Mouse (Mus musculus): Measurements from ENCODE around the gene Stk38. TPM values are rescaled to one million over a fixed set of nuclear protein-coding genes. Genes with fewer than 3 reads are reported as not detected.
"Not testable (repeated sequence)": the region's sequence is repeated elsewhere in the genome, so short reads cannot be mapped to it uniquely, and the experiment has no call there.

Gene Stk38
- polyA plus RNA-seq, 1 experiment from 2014 or later: 113 TPM

DNA sequence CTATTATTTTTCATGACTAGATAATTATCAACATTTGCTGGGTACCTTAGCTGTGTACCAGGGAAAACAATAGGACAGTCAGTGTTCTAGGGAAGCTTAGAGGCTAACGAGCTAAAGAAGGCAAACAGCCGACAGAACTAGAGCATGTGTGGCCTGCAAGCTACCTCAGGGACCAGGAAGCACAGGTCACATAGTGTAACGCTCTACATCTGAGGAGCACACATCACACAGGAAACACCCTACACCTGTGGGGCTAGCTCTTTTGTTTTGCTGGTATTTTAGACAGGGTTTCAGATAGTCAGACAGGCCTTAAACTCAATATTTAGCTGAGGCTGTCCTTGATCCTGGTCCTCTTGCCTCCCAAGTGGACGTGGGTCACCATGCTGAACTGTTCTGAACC lies 13.2 kb downstream of the Stk38 start:
- Histone ChIP-seq H3K4me2 (no peak overlapping the region), H3K27ac (replicated peaks) (no peak overlapping the region), H3K4me3 (no peak overlapping the region), H3K9me3 (no peaks in the 10 kb centered on the region), H3K4me1 (replicated peaks) (no peaks in the 10 kb centered on the region), H3K9ac (no peak overlapping the region), H3K27me3 (no peaks in the 10 kb centered on the region), H3K36me3 (peaks cover 72% of the 10 kb centered on the region)
- WGBS: 93% methylated on average over 4 of the region's 4 CpGs
- ATAC-seq (ENCODE audit: low read depth): no peak

DNA sequence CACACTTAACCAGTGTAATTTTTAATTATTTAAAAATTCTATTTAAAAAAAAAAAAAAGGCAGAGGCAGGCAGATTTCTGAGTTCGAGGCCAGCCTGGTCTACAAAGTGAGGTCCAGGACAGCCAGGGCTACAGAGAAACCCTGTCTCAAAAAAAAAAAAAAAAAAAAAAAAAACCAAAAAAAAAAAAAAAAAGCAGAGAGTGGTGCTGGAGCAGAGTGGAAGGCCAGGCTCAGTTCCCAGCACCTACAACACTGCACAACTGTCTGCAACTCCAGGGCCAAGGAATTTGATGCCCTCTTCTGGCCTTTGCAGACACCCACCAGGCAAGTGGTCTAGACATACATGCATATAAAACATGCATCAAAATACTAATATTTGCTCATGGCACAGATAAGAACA lies 14.8 kb downstream of the Stk38 start:
- H3K4me1 ChIP-seq (replicated peaks); H3K9me3 ChIP-seq; H3K27ac ChIP-seq (replicated peaks); H3K4me3 ChIP-seq; H3K4me2 ChIP-seq; ATAC-seq (ENCODE audit: low read depth); H3K27me3 ChIP-seq; H3K9ac ChIP-seq: not testable (repeated sequence)
- WGBS: 100% methylated on average over 1 of the region's 1 CpGs
- H3K36me3 ChIP-seq: peaks cover 72% of the 10 kb centered on the region

DNA sequence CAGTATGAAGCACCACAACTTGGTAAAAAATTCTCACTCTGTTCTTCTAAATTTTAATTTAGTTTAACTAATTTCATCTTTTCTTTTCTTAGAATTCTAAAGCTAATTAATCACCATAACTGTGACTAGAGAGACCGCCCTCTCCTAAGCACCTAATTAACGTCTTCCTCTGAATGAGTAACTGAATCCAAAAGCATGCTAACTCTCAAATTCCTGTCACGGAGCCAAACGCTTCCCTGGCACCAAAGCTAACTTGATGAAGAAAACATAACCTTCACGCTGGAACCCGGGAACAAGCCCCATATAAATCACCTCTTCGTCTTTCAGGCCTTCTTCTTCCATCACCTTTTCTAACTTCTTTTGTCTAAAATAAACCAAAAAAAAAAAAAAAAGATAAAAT lies 15.7 kb downstream of the Stk38 start:
- Histone ChIP-seq H3K4me1 (replicated peaks) (no peaks in the 10 kb centered on the region), H3K27me3 (no peaks in the 10 kb centered on the region), H3K36me3 (peaks cover 73% of the 10 kb centered on the region), H3K27ac (replicated peaks) (no peak overlapping the region), H3K4me2 (no peak overlapping the region), H3K9me3 (no peaks in the 10 kb centered on the region), H3K9ac (no peak overlapping the region), H3K4me3 (no peak overlapping the region)
- WGBS: 46% methylated on average over 7 of the region's 7 CpGs
- ATAC-seq (ENCODE audit: low read depth): no peak

DNA sequence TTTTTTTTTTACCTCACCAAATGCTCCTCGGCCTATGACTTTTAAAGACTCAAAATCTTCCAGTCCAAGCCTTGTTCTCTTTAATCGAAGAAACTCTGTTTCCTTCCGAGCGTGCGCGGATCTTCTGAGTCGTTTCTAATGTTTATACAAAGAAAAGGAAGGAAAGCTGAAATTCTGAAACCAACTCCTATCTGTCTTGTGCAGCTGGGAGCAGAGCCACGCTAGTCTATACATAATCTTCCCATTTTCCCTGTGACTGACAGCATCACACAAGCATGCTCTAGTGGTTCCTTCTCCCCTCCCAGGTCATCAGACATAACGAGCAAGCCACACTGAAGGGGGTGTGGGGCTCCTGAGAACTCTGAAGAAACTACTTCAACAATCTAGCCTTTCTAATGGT lies 16.5 kb downstream of the Stk38 start:
- 90% methylated on average over 9 of the region's 9 CpGs for WGBS
- H3K4me3 ChIP-seq: no peak overlapping the region

DNA sequence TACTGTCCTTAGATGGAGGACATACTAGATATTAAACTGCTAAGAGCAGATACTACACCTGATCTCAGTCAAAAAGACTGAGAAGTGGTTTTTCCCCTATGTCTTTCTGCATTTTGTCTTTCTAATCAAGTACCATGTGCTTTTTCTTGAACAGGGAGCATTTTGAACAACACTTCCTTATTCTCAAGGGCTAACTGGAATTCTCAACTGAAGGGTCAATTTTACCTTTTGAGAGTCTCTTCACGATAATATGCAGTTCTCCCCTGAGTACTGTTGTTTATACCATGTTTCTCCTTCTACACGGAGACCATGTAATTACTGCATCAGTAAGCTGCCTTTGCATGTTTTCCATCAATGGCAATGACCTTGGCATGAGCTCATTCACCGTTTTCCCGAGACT lies 17.7 kb downstream of the Stk38 start:
- no peak overlapping the region for H3K27ac ChIP-seq (replicated peaks)
- H3K4me2 ChIP-seq: no peak overlapping the region
- H3K27me3 ChIP-seq: no peaks in the 10 kb centered on the region
- no peak overlapping the region for H3K4me3 ChIP-seq
- no peaks in the 10 kb centered on the region for H3K9me3 ChIP-seq
- peaks cover 78% of the 10 kb centered on the region for H3K36me3 ChIP-seq
- ATAC-seq (ENCODE audit: low read depth): no peak
- H3K9ac ChIP-seq: no peak overlapping the region
- H3K4me1 ChIP-seq (replicated peaks): no peaks in the 10 kb centered on the region
- WGBS: 78% methylated on average over 4 of the region's 4 CpGs

More for the DNA sequence above, 16.5 kb downstream of the Stk38 start:
- Histone ChIP-seq H3K27me3 (no peaks in the 10 kb centered on the region), H3K9me3 (no peaks in the 10 kb centered on the region), H3K4me2 (no peak overlapping the region), H3K4me1 (replicated peaks) (no peaks in the 10 kb centered on the region), H3K9ac (no peak overlapping the region), H3K36me3 (peaks cover 73% of the 10 kb centered on the region), H3K27ac (replicated peaks) (no peak overlapping the region)
- ATAC-seq (ENCODE audit: low read depth): no peak

DNA sequence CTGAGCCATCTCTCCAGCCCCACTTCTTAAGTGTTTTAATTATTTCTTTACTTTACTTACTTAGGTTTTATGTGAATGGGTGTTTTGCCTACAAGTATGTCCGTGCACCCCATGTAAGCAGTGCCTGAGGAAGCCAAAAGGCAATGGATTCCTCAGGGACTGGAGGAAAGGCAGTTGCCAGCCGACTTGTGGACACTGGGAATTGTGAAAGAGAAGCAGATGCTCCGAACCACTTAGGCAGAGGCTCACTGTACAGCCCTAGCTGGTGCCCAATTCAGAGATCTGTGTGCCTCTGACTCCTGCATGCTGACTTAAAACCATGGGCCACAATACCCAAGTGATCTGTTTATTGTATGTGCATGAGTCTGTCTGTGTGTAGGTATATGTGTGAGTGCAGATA lies 18.8 kb downstream of the Stk38 start:
- 85% methylated on average over 3 of the region's 3 CpGs for WGBS
- Histone ChIP-seq H3K9me3 (no peaks in the 10 kb centered on the region), H3K4me3 (no peak overlapping the region), H3K4me2 (no peak overlapping the region), H3K36me3 (peaks cover 81% of the 10 kb centered on the region), H3K27ac (replicated peaks) (no peak overlapping the region), H3K27me3 (no peaks in the 10 kb centered on the region), H3K9ac (no peak overlapping the region), H3K4me1 (replicated peaks) (no peaks in the 10 kb centered on the region)
- ATAC-seq (ENCODE audit: low read depth): no peak

DNA sequence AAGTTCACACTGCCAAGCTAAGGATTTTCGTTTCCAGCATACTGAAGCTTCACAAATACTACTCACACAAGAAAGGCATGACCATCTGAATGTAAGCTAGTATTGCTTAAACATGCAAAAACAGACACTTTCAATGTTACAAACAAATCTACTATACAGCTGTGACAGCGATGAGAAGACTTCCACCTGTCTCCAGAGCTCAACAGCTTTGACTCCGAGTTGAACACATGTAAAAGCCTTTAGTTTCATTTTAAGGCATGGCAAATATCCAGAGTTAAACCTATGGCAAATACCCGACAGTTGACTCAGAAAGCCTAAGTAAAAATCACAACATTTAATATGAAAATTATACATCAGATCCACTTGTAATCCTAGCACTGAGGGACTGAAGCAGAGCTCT lies 19.5 kb downstream of the Stk38 start:
- Histone ChIP-seq H3K27ac (replicated peaks) (no peak overlapping the region), H3K36me3 (peaks cover 86% of the 10 kb centered on the region), H3K27me3 (no peaks in the 10 kb centered on the region), H3K9me3 (no peaks in the 10 kb centered on the region), H3K4me3 (no peak overlapping the region), H3K9ac (no peak overlapping the region), H3K4me1 (replicated peaks) (no peaks in the 10 kb centered on the region), H3K4me2 (no peak overlapping the region)
- ATAC-seq (ENCODE audit: low read depth): no peak
- WGBS: 85% methylated on average over 4 of the region's 4 CpGs

DNA sequence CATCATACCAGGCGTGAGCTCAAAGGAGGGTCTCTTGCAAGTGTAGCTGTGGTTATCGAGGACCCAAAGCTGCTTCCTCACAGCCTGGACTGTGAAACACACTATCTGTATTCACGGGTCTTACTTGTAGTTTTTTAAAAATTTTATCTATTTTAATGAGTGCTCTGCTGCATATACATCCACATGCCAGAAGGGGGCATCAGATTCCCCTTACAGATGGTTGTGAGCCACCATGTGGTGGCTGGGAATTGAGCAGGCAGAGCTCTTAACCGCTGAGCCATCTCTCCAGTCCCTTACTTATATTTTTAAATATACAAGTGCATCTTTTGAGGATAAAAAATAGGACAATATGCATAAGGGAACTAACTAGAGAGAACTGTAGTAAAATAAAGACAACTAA lies 20.1 kb downstream of the Stk38 start:
- 77% methylated on average over 4 of the region's 4 CpGs for WGBS
- no peak for ATAC-seq (ENCODE audit: low read depth)
- Histone ChIP-seq H3K4me3 (no peak overlapping the region), H3K4me2 (no peak overlapping the region), H3K9ac (no peak overlapping the region), H3K4me1 (replicated peaks) (no peaks in the 10 kb centered on the region), H3K36me3 (peaks cover 90% of the 10 kb centered on the region), H3K27ac (replicated peaks) (no peak overlapping the region), H3K27me3 (no peaks in the 10 kb centered on the region), H3K9me3 (no peaks in the 10 kb centered on the region)

DNA sequence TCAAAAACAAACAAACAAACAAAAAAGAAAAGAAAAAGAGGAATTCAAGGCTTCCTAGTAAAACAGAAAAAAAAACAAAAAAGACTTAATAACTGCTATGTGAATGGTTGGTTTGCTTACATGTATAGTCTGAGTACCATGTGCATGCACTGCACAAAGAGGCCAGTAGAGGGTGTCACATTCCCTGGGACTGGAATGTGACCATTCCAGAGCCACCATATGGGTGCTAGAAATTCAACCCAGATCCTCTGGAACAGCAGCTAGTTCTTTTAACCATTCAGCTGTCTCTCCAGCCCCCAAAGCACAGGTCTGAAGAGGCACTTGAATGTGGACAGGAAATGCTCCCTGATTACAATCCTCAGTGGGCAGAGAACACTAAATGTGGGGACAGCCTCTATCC lies 21.0 kb downstream of the Stk38 start:
- Histone ChIP-seq H3K4me2 (no peak overlapping the region), H3K36me3 (peaks cover 98% of the 10 kb centered on the region), H3K27me3 (no peaks in the 10 kb centered on the region), H3K4me3 (no peak overlapping the region), H3K9me3 (no peaks in the 10 kb centered on the region), H3K4me1 (replicated peaks) (no peaks in the 10 kb centered on the region), H3K9ac (no peak overlapping the region), H3K27ac (replicated peaks) (no peak overlapping the region)
- no peak for ATAC-seq (ENCODE audit: low read depth)

DNA sequence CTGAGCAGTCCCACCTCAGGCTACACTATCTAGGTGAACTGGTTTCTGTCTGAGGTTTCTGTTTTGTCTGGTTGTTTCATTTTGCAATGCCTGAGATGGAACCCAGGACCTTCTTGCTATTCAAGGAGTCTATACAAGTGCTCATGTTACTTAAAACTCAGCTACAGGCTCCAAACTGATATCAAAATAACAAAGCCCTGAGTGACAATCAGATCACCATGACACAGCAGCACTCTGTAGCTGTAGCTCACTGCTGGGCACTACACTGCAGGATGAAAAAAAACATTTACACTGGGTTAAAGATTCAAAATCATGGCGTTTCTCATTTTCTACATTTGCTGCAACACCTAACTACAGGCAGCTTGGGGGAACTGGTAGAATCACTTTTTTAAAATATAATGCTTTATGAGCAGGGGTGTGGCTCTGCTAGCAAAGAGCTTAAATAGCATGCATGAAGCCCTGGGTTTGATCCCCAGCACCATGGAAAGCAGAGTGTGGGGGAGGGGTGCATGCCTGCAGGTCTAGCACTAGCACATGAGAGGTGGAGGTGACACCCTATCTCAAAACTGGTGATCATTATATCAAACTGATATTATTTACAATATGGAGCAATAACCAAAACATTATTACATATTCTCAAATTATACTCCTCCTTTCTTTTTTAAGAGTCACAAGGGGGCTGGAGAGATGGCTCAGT lies 22.9 kb downstream of the Stk38 start:
- Histone ChIP-seq H3K27ac (replicated peaks) (no peak overlapping the region), H3K27me3 (no peaks in the 10 kb centered on the region), H3K4me2 (no peak overlapping the region), H3K9me3 (no peaks in the 10 kb centered on the region), H3K9ac (no peak overlapping the region), H3K4me3 (no peak overlapping the region), H3K36me3 (peaks cover 92% of the 10 kb centered on the region), H3K4me1 (replicated peaks) (no peaks in the 10 kb centered on the region)
- no peak for ATAC-seq (ENCODE audit: low read depth)
- 90% methylated on average over 1 of the region's 1 CpGs for WGBS

DNA sequence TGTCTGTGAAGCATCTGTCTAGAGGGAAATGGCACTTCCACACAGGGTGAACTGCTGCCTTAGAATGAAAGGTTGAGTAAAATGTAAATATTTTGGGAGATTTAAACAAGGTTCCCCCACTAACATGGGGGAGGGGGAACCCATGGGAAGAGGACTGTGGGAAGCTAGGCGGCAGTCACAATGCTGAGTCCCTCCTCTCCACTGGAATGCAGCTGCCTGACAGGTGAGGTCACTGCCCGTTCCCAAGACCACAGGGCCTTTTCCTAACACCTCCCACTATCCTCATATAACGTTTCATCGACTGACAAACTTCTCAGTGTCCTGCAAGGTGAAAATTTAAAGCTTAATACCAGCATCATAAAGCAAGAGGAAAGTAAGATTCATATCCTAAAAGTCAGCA lies 25.2 kb downstream of the Stk38 start:
- no peaks in the 10 kb centered on the region for H3K27me3 ChIP-seq
- WGBS: 55% methylated on average over 4 of the region's 4 CpGs

DNA sequence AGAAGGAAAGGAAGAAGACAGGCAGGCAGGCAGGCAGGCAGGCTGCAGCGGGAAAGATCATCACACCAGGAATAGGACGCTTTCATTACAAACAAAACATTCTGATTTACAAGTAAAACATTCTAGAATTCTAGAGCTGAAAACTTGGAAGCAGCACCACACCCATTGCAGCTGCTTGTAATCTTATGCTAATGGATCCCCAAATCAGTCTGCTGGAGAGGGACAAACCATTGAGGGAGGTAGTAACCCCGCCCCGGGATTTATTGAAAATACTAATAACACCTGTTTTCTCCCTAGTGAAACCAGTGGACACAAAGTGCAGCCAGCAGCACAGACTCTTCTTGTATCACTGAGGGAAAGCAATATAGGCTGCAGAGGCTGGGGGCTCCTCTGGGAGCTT lies 26.7 kb downstream of the Stk38 start:
- no peaks in the 10 kb centered on the region for H3K9me3 ChIP-seq
- no peaks in the 10 kb centered on the region for H3K27me3 ChIP-seq
- ATAC-seq (ENCODE audit: low read depth): no peak
- WGBS: 77% methylated on average over 4 of the region's 4 CpGs
- H3K4me3 ChIP-seq: no peak overlapping the region
- no peak overlapping the region for H3K27ac ChIP-seq (replicated peaks)
- no peak overlapping the region for H3K9ac ChIP-seq
- no peak overlapping the region for H3K4me2 ChIP-seq
- peaks cover 90% of the 10 kb centered on the region for H3K36me3 ChIP-seq
- H3K4me1 ChIP-seq (replicated peaks): no peaks in the 10 kb centered on the region

More for the DNA sequence above, 25.2 kb downstream of the Stk38 start:
- no peak overlapping the region for H3K9ac ChIP-seq
- no peaks in the 10 kb centered on the region for H3K9me3 ChIP-seq
- peaks cover 90% of the 10 kb centered on the region for H3K36me3 ChIP-seq
- no peak overlapping the region for H3K4me2 ChIP-seq
- no peaks in the 10 kb centered on the region for H3K4me1 ChIP-seq (replicated peaks)
- H3K27ac ChIP-seq (replicated peaks): no peak overlapping the region
- ATAC-seq (ENCODE audit: low read depth): no peak
- no peak overlapping the region for H3K4me3 ChIP-seq

DNA sequence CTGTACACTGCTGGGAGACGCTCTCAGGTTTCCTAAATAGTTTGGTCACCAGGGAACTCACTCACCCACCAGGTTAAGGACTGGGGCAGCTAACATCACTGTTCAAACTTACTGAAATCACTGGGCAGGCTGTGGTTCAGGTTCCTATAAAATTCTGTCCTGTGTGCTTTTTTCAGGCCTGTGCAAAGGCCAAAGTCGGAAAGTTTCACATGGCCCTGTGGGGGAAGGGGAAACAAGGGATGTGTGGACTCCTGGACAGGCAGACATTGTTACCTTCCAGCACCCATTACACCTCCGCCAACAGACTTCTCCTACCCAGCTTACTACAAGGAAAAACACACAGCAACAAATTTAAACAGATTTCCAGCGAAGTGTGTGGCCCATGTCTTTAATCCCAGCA lies 28.7 kb downstream of the Stk38 start:
- no peak overlapping the region for H3K27ac ChIP-seq (replicated peaks)
- H3K9ac ChIP-seq: no peak overlapping the region
- no peaks in the 10 kb centered on the region for H3K4me1 ChIP-seq (replicated peaks)
- H3K9me3 ChIP-seq: no peaks in the 10 kb centered on the region
- H3K4me3 ChIP-seq: no peak overlapping the region
- H3K4me2 ChIP-seq: no peak overlapping the region
- WGBS: 94% methylated on average over 4 of the region's 4 CpGs
- H3K27me3 ChIP-seq: no peaks in the 10 kb centered on the region
- H3K36me3 ChIP-seq: peaks cover 92% of the 10 kb centered on the region
- no peak for ATAC-seq (ENCODE audit: low read depth)

All from neural tube, embryonic 13.5 days (tissue).